Mouse (Mus musculus) bone marrow, adult 2 months (tissue): ENCODE measurements around the gene Kiz.

ENCODE experiments used
- CTCF ChIP-seq: fragments of 200-500 bp; IDR thresholded peaks from 2 replicates; pipeline ENCODE4 v1.5.1; 2011; ENCODE audit warnings: low read length, control low read depth; ENCODE audit not compliant: control insufficient read depth, insufficient read depth
- POLR2A ChIP-seq: fragments of 200-500 bp; IDR thresholded peaks from 2 replicates; pipeline ENCODE4 v1.6.1; 2011; ENCODE audit warnings: low read depth, mild to moderate bottlenecking, control low read depth, low read length, borderline replicate concordance; ENCODE audit not compliant: control insufficient read depth

- no peak for TF ChIP-seq CTCF
- TF ChIP-seq POLR2A: no peak
Observed at GRCm38 (mm10) chr2:146898977-146899376, 43.3 kb downstream of the Kiz start.
